Mouse (Mus musculus): ENCODE results near the gene Met. TPM values are rescaled to one million over a fixed set of nuclear protein-coding genes. Genes with fewer than 3 reads are reported as not detected.

The Met gene
- polyA plus RNA-seq, 1 experiment from 2014 or later = 2.1 TPM

- H3K9ac ChIP-seq (ENCODE audit: low read length) = no peak overlapping the region
- H3K4me1 ChIP-seq (ENCODE audit: control insufficient read depth, insufficient read depth, low read length) = peaks cover 18% of the 10 kb centered on the region
- no peak overlapping the region for H3K4me3 ChIP-seq (ENCODE audit: low read length)
- H3K27me3 ChIP-seq (ENCODE audit: control insufficient read depth, insufficient read depth, low read length) = no peaks in the 10 kb centered on the region
- no peak overlapping the region for H3K4me2 ChIP-seq (ENCODE audit: low read depth, low read length)
- ATAC-seq (replicated peaks; ENCODE audit: extremely low read depth, insufficient read depth, low FRiP score) = no peak
- H3K27ac ChIP-seq (ENCODE audit: low read length) = no peak overlapping the region
- WGBS = 69% methylated on average over 3 of the region's 3 CpGs
- H3K36me3 ChIP-seq (ENCODE audit: control insufficient read depth, insufficient read depth) = no peaks in the 10 kb centered on the region
- H3K9me3 ChIP-seq (replicated peaks; ENCODE audit: control insufficient read depth, low read length) = no peaks in the 10 kb centered on the region
Observed at GRCm38 (mm10) chr6:17549645-17550044, 86.0 kb downstream of the Met start.

- no peaks in the 10 kb centered on the region for H3K9me3 ChIP-seq (replicated peaks; ENCODE audit: control insufficient read depth, low read length)
- no peak overlapping the region for H3K27ac ChIP-seq (ENCODE audit: low read length)
- no peak overlapping the region for H3K9ac ChIP-seq (ENCODE audit: low read length)
- H3K4me2 ChIP-seq (ENCODE audit: low read depth, low read length) = no peak overlapping the region
- WGBS = 85% methylated on average over 7 of the region's 7 CpGs
- peaks cover 3% of the 10 kb centered on the region; the same call in 1 of the 2 replicates for H3K4me1 ChIP-seq (ENCODE audit: control insufficient read depth, insufficient read depth, low read length)
- H3K36me3 ChIP-seq (ENCODE audit: control insufficient read depth, insufficient read depth) = peaks cover 3% of the 10 kb centered on the region; the same call in 1 of the 2 replicates
- ATAC-seq (replicated peaks; ENCODE audit: extremely low read depth, insufficient read depth, low FRiP score) = no peak
- H3K4me3 ChIP-seq (ENCODE audit: low read length) = no peak overlapping the region
- H3K27me3 ChIP-seq (ENCODE audit: control insufficient read depth, insufficient read depth, low read length) = no peaks in the 10 kb centered on the region
Observed at GRCm38 (mm10) chr6:17554263-17554662, 90.7 kb downstream of the Met start.

DNA sequence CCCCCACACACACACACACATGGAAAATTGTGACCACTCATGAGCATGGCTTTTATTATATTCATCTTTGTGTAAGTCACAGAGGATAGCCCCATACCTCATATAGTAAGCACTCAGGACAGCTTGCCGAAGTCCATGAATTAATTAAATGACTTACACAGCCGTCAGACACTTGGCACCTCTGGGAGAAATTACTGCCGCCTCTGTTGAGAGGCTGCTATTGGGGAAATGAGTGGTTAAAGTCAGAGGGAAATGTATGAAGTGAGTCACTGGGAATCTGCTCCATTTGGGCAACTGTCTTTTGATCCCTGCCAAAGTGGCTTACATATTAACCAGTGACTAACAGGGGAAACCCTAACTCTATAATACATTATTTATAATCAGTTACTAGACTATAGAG lies 91.2 kb downstream of the Met start:
- H3K4me1 ChIP-seq (ENCODE audit: control insufficient read depth, insufficient read depth, low read length) = peaks cover 3% of the 10 kb centered on the region; the same call in 1 of the 2 replicates
- H3K9me3 ChIP-seq (replicated peaks; ENCODE audit: control insufficient read depth, low read length) = no peaks in the 10 kb centered on the region
- peaks cover 3% of the 10 kb centered on the region; the same call in 1 of the 2 replicates for H3K36me3 ChIP-seq (ENCODE audit: control insufficient read depth, insufficient read depth)
- H3K27ac ChIP-seq (ENCODE audit: low read length) = no peak overlapping the region
- H3K27me3 ChIP-seq (ENCODE audit: control insufficient read depth, insufficient read depth, low read length) = no peaks in the 10 kb centered on the region
- H3K4me2 ChIP-seq (ENCODE audit: low read depth, low read length) = no peak overlapping the region
- ATAC-seq (replicated peaks; ENCODE audit: extremely low read depth, insufficient read depth, low FRiP score) = no peak
- no peak overlapping the region for H3K4me3 ChIP-seq (ENCODE audit: low read length)
- no peak overlapping the region for H3K9ac ChIP-seq (ENCODE audit: low read length)
- WGBS = 55% methylated on average over 3 of the region's 3 CpGs

GRCm38 (mm10) chr6:17555719-17556118 lies 92.1 kb downstream of the Met start:
- no peaks in the 10 kb centered on the region for H3K9me3 ChIP-seq (replicated peaks; ENCODE audit: control insufficient read depth, low read length)
- WGBS = 71% methylated on average over 7 of the region's 7 CpGs
- H3K4me2 ChIP-seq (ENCODE audit: low read depth, low read length) = no peak overlapping the region
- H3K27me3 ChIP-seq (ENCODE audit: control insufficient read depth, insufficient read depth, low read length) = no peaks in the 10 kb centered on the region
- H3K9ac ChIP-seq (ENCODE audit: low read length) = no peak overlapping the region
- H3K36me3 ChIP-seq (ENCODE audit: control insufficient read depth, insufficient read depth) = peaks cover 3% of the 10 kb centered on the region; the same call in 1 of the 2 replicates
- H3K4me3 ChIP-seq (ENCODE audit: low read length) = no peak overlapping the region
- 0 out of 2 replicates have a peak, but pooled peaks cover 3% of the 10 kb centered on the region for H3K4me1 ChIP-seq (ENCODE audit: control insufficient read depth, insufficient read depth, low read length)
- H3K27ac ChIP-seq (ENCODE audit: low read length) = no peak overlapping the region
- no peak for ATAC-seq (replicated peaks; ENCODE audit: extremely low read depth, insufficient read depth, low FRiP score)

- no peaks in the 10 kb centered on the region for H3K4me1 ChIP-seq (ENCODE audit: control insufficient read depth, insufficient read depth, low read length)
- H3K27ac ChIP-seq (ENCODE audit: low read length) = no peak overlapping the region
- no peak for ATAC-seq (replicated peaks; ENCODE audit: extremely low read depth, insufficient read depth, low FRiP score)
- H3K9me3 ChIP-seq (replicated peaks; ENCODE audit: control insufficient read depth, low read length) = no peaks in the 10 kb centered on the region
- no peak overlapping the region for H3K4me2 ChIP-seq (ENCODE audit: low read depth, low read length)
- H3K36me3 ChIP-seq (ENCODE audit: control insufficient read depth, insufficient read depth) = peaks cover 3% of the 10 kb centered on the region; the same call in 1 of the 2 replicates
- H3K27me3 ChIP-seq (ENCODE audit: control insufficient read depth, insufficient read depth, low read length) = no peaks in the 10 kb centered on the region
- 77% methylated on average over 4 of the region's 4 CpGs for WGBS
- H3K9ac ChIP-seq (ENCODE audit: low read length) = no peak overlapping the region
- no peak overlapping the region for H3K4me3 ChIP-seq (ENCODE audit: low read length)
Observed at GRCm38 (mm10) chr6:17559657-17560056, 96.1 kb downstream of the Met start.

GRCm38 (mm10) chr6:17561347-17561746 lies 97.7 kb downstream of the Met start:
- 47% methylated on average over 2 of the region's 2 CpGs for whole genome bisulfite sequencing
- no peaks in the 10 kb centered on the region for H3K9me3 ChIP-seq (replicated peaks; ENCODE audit: control insufficient read depth, low read length)

GRCm38 (mm10) chr6:17561886-17562285 lies 98.3 kb downstream of the Met start:
- Histone ChIP-seq H3K27ac (ENCODE audit: low read length) (no peak overlapping the region), H3K27me3 (ENCODE audit: control insufficient read depth, insufficient read depth, low read length) (no peaks in the 10 kb centered on the region), H3K36me3 (ENCODE audit: control insufficient read depth, insufficient read depth) (peaks cover 3% of the 10 kb centered on the region; the same call in 1 of the 2 replicates), H3K4me2 (ENCODE audit: low read depth, low read length) (no peak overlapping the region), H3K4me3 (ENCODE audit: low read length) (no peak overlapping the region), H3K4me1 (ENCODE audit: control insufficient read depth, insufficient read depth, low read length) (no peaks in the 10 kb centered on the region), H3K9ac (ENCODE audit: low read length) (no peak overlapping the region), H3K9me3 (replicated peaks; ENCODE audit: control insufficient read depth, low read length) (no peaks in the 10 kb centered on the region)
- 65% methylated on average over 3 of the region's 3 CpGs for WGBS
- ATAC-seq (replicated peaks; ENCODE audit: extremely low read depth, insufficient read depth, low FRiP score) = no peak

More at GRCm38 (mm10) chr6:17561347-17561746, 97.7 kb downstream of the Met start:
- no peak overlapping the region for H3K4me2 ChIP-seq (ENCODE audit: low read depth, low read length)
- peaks cover 3% of the 10 kb centered on the region; the same call in 1 of the 2 replicates for H3K36me3 ChIP-seq (ENCODE audit: control insufficient read depth, insufficient read depth)
- H3K27ac ChIP-seq (ENCODE audit: low read length) = no peak overlapping the region
- no peaks in the 10 kb centered on the region for H3K4me1 ChIP-seq (ENCODE audit: control insufficient read depth, insufficient read depth, low read length)
- H3K27me3 ChIP-seq (ENCODE audit: control insufficient read depth, insufficient read depth, low read length) = no peaks in the 10 kb centered on the region
- no peak overlapping the region for H3K9ac ChIP-seq (ENCODE audit: low read length)
- H3K4me3 ChIP-seq (ENCODE audit: low read length) = no peak overlapping the region
- no peak for ATAC-seq (replicated peaks; ENCODE audit: extremely low read depth, insufficient read depth, low FRiP score)

DNA sequence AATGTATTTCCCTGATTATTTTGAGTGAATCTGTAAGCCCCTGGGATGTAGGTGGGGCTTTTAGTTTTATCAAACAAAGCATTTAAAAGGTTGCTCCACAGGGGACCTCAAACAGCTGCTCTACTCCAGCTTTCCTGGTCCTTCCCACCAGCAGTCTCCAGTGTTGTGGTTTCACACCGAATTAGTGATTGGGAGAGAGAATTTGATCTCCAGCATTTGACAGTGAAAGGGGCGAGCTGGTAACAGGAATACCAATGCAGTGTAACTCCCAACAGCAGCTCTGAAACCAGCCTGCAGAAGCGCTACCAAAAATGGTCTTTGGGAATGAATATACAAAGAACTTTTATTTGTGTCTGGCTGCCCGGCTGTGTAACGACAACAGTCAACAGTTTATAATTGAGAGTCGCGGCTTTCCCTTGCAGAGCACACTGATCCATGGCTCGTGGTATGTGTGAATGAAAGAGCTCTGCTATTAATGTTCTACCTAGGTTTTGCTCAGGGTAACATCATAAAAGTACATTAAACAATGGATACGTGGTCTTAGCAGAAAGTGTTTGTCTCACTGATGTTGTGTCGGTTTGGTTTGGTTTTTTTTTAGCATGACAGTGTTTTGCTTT lies 99.0 kb downstream of the Met start:
- no peak for ATAC-seq (replicated peaks; ENCODE audit: extremely low read depth, insufficient read depth, low FRiP score)
- Histone ChIP-seq H3K9ac (ENCODE audit: low read length) (no peak overlapping the region), H3K36me3 (ENCODE audit: control insufficient read depth, insufficient read depth) (no peaks in the 10 kb centered on the region), H3K4me3 (ENCODE audit: low read length) (no peak overlapping the region), H3K4me1 (ENCODE audit: control insufficient read depth, insufficient read depth, low read length) (no peaks in the 10 kb centered on the region), H3K27ac (ENCODE audit: low read length) (no peak overlapping the region), H3K27me3 (ENCODE audit: control insufficient read depth, insufficient read depth, low read length) (no peaks in the 10 kb centered on the region), H3K9me3 (replicated peaks; ENCODE audit: control insufficient read depth, low read length) (no peaks in the 10 kb centered on the region), H3K4me2 (ENCODE audit: low read depth, low read length) (no peak overlapping the region)
- WGBS = 28% methylated on average over 10 of the region's 10 CpGs

DNA sequence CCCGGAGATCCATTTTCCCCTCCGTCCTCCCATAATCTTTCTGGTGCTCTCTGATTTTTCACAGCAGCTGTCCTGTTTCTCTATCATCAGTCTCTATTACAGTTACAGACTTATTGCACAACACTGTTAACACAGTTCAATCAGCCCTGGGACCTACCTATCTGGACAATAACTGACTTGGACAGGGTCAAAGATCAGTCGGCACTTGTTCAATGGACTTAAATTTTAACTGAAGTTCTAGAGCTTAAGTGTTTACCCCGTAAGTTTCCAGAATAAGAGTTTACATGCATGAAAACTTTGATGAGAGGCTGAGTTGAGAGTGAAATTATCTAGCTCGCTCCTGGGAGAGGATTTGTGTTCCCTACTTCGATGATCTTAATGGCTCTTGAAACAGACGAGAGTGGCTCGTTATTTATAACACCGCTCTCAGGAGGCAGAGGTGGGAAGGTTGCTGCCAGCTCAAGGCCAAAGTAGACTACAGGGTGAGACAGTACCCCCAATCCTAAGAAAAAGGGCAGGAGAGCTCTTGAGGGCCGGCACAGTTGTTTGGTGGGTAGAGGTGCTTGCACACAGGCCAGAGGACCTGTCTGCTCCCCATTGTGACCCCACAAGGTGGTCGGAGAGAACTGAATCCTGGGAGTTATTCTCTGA lies 105.2 kb downstream of the Met start:
- H3K4me2 ChIP-seq (ENCODE audit: low read depth, low read length) = no peak overlapping the region
- WGBS = 75% methylated on average over 11 of the region's 11 CpGs
- peaks cover 4% of the 10 kb centered on the region for H3K4me1 ChIP-seq (ENCODE audit: control insufficient read depth, insufficient read depth, low read length)
- no peak for ATAC-seq (replicated peaks; ENCODE audit: extremely low read depth, insufficient read depth, low FRiP score)
- H3K36me3 ChIP-seq (ENCODE audit: control insufficient read depth, insufficient read depth) = no peaks in the 10 kb centered on the region
- no peak overlapping the region for H3K27ac ChIP-seq (ENCODE audit: low read length)
- no peak overlapping the region for H3K9ac ChIP-seq (ENCODE audit: low read length)
- H3K4me3 ChIP-seq (ENCODE audit: low read length) = no peak overlapping the region
- no peaks in the 10 kb centered on the region for H3K27me3 ChIP-seq (ENCODE audit: control insufficient read depth, insufficient read depth, low read length)
- no peaks in the 10 kb centered on the region for H3K9me3 ChIP-seq (replicated peaks; ENCODE audit: control insufficient read depth, low read length)

All from heart, embryonic 16.5 days (tissue).